Mouse (Mus musculus) retina, embryonic 14.5 days (tissue): Measurements from ENCODE around the gene Noto.
A peak's percentile ranks its signal among the peaks of the same experiment; 100 is the strongest.

Experiments
- DNase-seq: peaks from one replicate; pipeline ENCODE4 v3.0.0-alpha.2; 2015; ENCODE audit warnings: low spot score

The Noto gene

GRCm38 (mm10) chr6:85477366-85477917 is 53.8 kb downstream of the Noto start:
- peak; percentile 55 for DNase-seq

- DNase-seq: no peak
Observed at GRCm38 (mm10) chr6:85478416-85478815, 54.7 kb downstream of the Noto start.
